Mouse (Mus musculus): Measurements from ENCODE around the gene Itga8.
A peak's percentile ranks its signal among the peaks of the same experiment; 100 is the strongest.

The Itga8 gene

DNA sequence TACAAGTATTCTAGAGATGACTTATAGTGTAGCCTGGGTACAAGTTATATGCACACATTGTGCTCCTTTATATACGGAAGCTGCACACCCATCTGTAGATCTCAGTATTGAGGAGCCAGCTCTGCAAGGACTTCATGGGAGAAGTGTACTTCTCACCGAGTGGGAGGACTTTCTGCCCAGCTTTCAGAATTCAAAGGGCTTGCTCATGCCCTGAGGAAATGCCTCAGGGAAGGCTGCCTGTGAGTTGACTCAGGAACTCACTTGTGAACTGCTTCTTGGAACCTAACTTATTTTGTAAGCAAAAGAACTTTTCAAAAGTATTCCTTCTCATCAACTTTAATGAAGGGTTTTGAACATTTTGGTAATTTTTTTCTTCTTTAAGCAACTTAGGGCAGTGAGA is 210.7 kb downstream of the Itga8 start:
- DNase-seq (ENCODE audit: low read depth, low spot score): no peak

GRCm38 (mm10) chr2:12085492-12085891 is 216.2 kb downstream of the Itga8 start:
- DNase-seq (ENCODE audit: low read depth, low spot score): no peak

DNA sequence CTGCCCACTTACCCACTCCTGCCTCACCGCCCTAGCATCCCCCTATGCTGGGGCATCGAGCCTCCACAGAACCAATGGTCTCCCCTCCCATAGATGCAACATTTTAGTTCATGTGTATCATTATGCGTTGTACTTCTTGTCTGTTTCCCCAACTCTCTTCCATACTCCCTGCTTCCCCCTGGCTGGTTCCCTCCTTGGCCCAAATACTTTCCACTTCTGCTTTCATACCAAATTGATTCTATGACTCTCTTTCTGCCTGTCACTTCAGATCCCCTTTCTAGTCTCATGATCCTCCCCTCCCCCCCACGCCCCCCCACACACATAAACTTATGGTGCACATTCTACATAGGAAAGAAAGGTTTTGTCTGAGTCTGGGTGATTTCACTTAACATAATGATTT is 217.4 kb downstream of the Itga8 start:
- no peak for DNase-seq (ENCODE audit: low read depth, low spot score)

DNA sequence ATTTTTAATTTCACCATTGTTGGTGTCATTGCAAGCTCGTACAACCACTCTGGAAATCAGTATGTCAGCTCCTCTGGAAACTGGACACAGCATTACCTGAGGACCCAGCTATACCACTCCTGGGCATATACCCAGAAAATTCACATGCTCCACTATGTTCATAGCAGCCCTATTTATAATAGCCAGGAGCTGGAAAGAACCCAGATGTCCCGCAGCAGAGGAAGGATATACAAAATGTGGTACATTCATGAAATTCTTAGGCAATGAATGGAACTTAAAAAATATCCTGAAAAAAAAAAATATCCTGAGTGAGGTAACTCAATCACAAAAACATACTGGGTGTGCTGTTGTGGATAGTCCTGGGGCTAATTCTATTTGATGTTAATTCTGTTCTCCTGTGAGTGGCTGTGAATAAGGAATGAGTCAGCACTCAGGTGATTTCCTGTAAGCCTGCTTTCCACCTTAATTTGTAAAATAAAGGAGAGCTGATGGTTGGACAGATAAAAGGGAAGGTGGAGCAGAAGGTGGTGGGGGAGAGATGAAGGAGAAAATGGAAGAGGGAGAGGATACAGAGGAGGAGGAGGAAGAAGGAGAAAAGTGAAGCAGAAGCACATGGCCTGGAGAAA is 224.3 kb downstream of the Itga8 start:
- peak; percentile 47 for DNase-seq (ENCODE audit: low read depth, low spot score)

GRCm38 (mm10) chr2:12065669-12066399 is 235.9 kb downstream of the Itga8 start:
- no peak for DNase-seq (ENCODE audit: low read depth, low spot score)

DNA sequence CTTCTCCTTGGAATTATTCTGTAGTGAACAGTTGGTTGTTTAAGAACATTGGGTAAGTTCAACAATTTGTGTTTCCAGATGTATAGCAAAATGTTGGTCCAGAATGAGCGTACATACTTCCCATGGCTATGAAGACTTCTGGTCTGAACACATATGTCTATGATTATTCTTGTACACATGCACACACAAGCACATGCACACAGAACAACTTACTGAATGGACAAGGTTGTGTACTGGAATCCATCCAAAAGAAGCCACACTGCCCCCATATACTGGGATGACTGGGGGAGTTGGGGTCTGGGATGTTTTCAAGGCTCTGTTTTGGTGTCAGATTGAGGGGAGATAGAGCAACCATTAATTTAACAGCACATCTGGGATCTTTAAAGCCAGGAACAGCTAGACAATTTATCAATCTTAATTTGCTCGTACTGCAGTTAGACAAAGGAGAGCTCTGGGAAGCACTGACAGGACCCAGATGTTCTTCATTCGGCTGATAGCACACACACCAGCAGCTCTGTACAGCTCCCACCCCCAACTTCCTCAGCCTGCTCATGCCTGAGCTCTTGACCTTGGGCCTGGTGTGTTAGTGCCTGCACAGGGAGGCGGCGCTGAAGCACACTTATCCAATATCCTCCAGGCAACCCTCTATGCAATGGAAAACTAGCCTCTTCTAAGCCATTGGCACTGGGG is 241.5 kb downstream of the Itga8 start:
- DNase-seq (ENCODE audit: low read depth, low spot score): no peak
